Mouse (Mus musculus): ENCODE measurements at regions not wholly inside any gene's neighbourhood (a gene's known extent, or its start where the extent isn't known, plus 50 kb on each side); places are given as distances from the start of the nearest gene placed in this dataset.

GRCm38 (mm10) chr10:3630763-3631223, 90.8 kb downstream of the Iyd start:
- peak; percentile 18 for DNase-seq
- TF ChIP-seq CTCF (IDR thresholded peaks at IDR 0.05; ENCODE audit: low read depth): no peak
- TF ChIP-seq EP300 (IDR thresholded peaks at IDR 0.05; ENCODE audit: low read depth): no peak; the same call in 1 of the 2 replicates

GRCm38 (mm10) chr10:3633871-3634496, 93.9 kb downstream of the Iyd start:
- no peaks in the 10 kb centered on the region for H3K36me3 ChIP-seq (replicated peaks; ENCODE audit: insufficient read depth, low read length)
- no peak overlapping the region; the same call in 1 of the 2 replicates for H3K4me2 ChIP-seq (ENCODE audit: low read depth, low read length)
- ATAC-seq (peak; percentile 75), DNase-seq (peak; percentile 24)
- no peak overlapping the region for H3K9ac ChIP-seq (replicated peaks)
- peak overlapping the region; percentile 80 for H3K27ac ChIP-seq (ENCODE audit: low read depth)
- no peaks in the 10 kb centered on the region for H3K9me3 ChIP-seq (ENCODE audit: low read length)
- no peak; the same call in 1 of the 2 replicates for TF ChIP-seq EP300 (IDR thresholded peaks at IDR 0.05; ENCODE audit: low read depth)
- no peak for TF ChIP-seq CTCF (IDR thresholded peaks at IDR 0.05; ENCODE audit: low read depth)
- no peaks in the 10 kb centered on the region for H3K4me1 ChIP-seq (ENCODE audit: insufficient read depth)
- no peaks in the 10 kb centered on the region for H3K27me3 ChIP-seq (ENCODE audit: insufficient read depth, low read length)
- H3K4me3 ChIP-seq (ENCODE audit: low read depth, low read length): no peak overlapping the region
- 23% methylated on average over 5 of the region's 5 CpGs for WGBS (ENCODE audit: insufficient replicate concordance)

More at GRCm38 (mm10) chr10:3630763-3631223, 90.8 kb downstream of the Iyd start:
- H3K27ac ChIP-seq (ENCODE audit: low read depth): no peak overlapping the region
- no peak overlapping the region for H3K4me2 ChIP-seq (ENCODE audit: low read depth, low read length)
- H3K36me3 ChIP-seq (replicated peaks; ENCODE audit: insufficient read depth, low read length): no peaks in the 10 kb centered on the region
- no peaks in the 10 kb centered on the region for H3K27me3 ChIP-seq (ENCODE audit: insufficient read depth, low read length)
- H3K9ac ChIP-seq (replicated peaks): no peak overlapping the region
- H3K4me3 ChIP-seq (ENCODE audit: low read depth, low read length): no peak overlapping the region
- peak; percentile 53; the same call in 1 of the 2 replicates for ATAC-seq
- 67% methylated on average over 5 of the region's 5 CpGs for WGBS (ENCODE audit: insufficient replicate concordance)
- H3K4me1 ChIP-seq (ENCODE audit: insufficient read depth): no peaks in the 10 kb centered on the region
- no peaks in the 10 kb centered on the region for H3K9me3 ChIP-seq (ENCODE audit: low read length)

GRCm38 (mm10) chr10:3644111-3644510, 96.1 kb upstream of the Plekhg1 start:
- 63% methylated on average over 5 of the region's 5 CpGs for WGBS (ENCODE audit: insufficient replicate concordance)
- Histone ChIP-seq H3K27me3 (ENCODE audit: insufficient read depth, low read length) (no peaks in the 10 kb centered on the region), H3K4me1 (ENCODE audit: insufficient read depth) (no peaks in the 10 kb centered on the region), H3K9me3 (ENCODE audit: low read length) (no peaks in the 10 kb centered on the region), H3K9ac (replicated peaks) (no peak overlapping the region), H3K4me2 (ENCODE audit: low read depth, low read length) (no peak overlapping the region), H3K4me3 (ENCODE audit: low read depth, low read length) (no peak overlapping the region), H3K36me3 (replicated peaks; ENCODE audit: insufficient read depth, low read length) (no peaks in the 10 kb centered on the region), H3K27ac (ENCODE audit: low read depth) (no peak overlapping the region)
- DNase-seq: no peak
- TF ChIP-seq EP300 (IDR thresholded peaks at IDR 0.05; ENCODE audit: low read depth): no peak
- TF ChIP-seq CTCF (IDR thresholded peaks at IDR 0.05; ENCODE audit: low read depth): no peak
- ATAC-seq: no peak

- Histone ChIP-seq H3K27me3 (ENCODE audit: insufficient read depth, low read length) (no peaks in the 10 kb centered on the region), H3K36me3 (replicated peaks; ENCODE audit: insufficient read depth, low read length) (no peaks in the 10 kb centered on the region), H3K9me3 (ENCODE audit: low read length) (no peaks in the 10 kb centered on the region), H3K4me3 (ENCODE audit: low read depth, low read length) (no peak overlapping the region), H3K4me1 (ENCODE audit: insufficient read depth) (no peaks in the 10 kb centered on the region), H3K9ac (replicated peaks) (no peak overlapping the region), H3K4me2 (ENCODE audit: low read depth, low read length) (no peak overlapping the region), H3K27ac (ENCODE audit: low read depth) (peak overlapping the region; percentile 31)
- ATAC-seq (no peak), DNase-seq (no peak)
- TF ChIP-seq CTCF (IDR thresholded peaks at IDR 0.05; ENCODE audit: low read depth) (no peak), EP300 (IDR thresholded peaks at IDR 0.05; ENCODE audit: low read depth) (no peak)
- 54% methylated on average over 5 of the region's 5 CpGs for WGBS (ENCODE audit: insufficient replicate concordance)
These were observed 95.1 kb upstream of the Plekhg1 start for GRCm38 (mm10) chr10:3645030-3645429.

- Histone ChIP-seq H3K4me2 (ENCODE audit: low read depth, low read length) (no peak overlapping the region), H3K4me1 (ENCODE audit: insufficient read depth) (no peaks in the 10 kb centered on the region), H3K9me3 (ENCODE audit: low read length) (no peaks in the 10 kb centered on the region), H3K9ac (replicated peaks) (no peak overlapping the region), H3K27ac (ENCODE audit: low read depth) (0 out of 2 replicates have a peak overlapping the region, but pooled peaks have one; percentile 31), H3K4me3 (ENCODE audit: low read depth, low read length) (no peak overlapping the region), H3K27me3 (ENCODE audit: insufficient read depth, low read length) (no peaks in the 10 kb centered on the region), H3K36me3 (replicated peaks; ENCODE audit: insufficient read depth, low read length) (no peaks in the 10 kb centered on the region)
- ATAC-seq (no peak), DNase-seq (no peak)
- WGBS (ENCODE audit: insufficient replicate concordance): 43% methylated on average over 6 of the region's 6 CpGs
- TF ChIP-seq EP300 (IDR thresholded peaks at IDR 0.05; ENCODE audit: low read depth) (no peak), CTCF (IDR thresholded peaks at IDR 0.05; ENCODE audit: low read depth) (no peak)
These were observed 93.8 kb upstream of the Plekhg1 start for GRCm38 (mm10) chr10:3646151-3646910.
